Mouse (Mus musculus) forebrain, embryonic 12.5 days (tissue): ENCODE measurements around the gene Fbxl3. TPM values are rescaled to one million over a fixed set of nuclear protein-coding genes. Genes with fewer than 3 reads are reported as not detected.
A peak's percentile ranks its signal among the peaks of the same experiment; 100 is the strongest.

Experiments used
- ATAC-seq: fragments of 200-750 bp; cut with Nextera tagmentation; 2 replicates; pipeline ENCODE4 v1.8.0; 2017; ENCODE audit warnings: moderate TSS enrichment; ENCODE audit not compliant: low FRiP score
- H3K27ac ChIP-seq: fragments of 300-500 bp; sonication (generic); 2 replicates; pipeline ENCODE4 v1.5.1; 2016; ENCODE audit warnings: mild to moderate bottlenecking
- H3K27me3 ChIP-seq: fragments of 300-500 bp; sonication (generic); 2 replicates; pipeline ENCODE4 v1.6.1; 2016; ENCODE audit warnings: mild to moderate bottlenecking
- H3K36me3 ChIP-seq: fragments of 300-500 bp; sonication (generic); replicated peaks from 2 replicates; pipeline ENCODE4 v1.6.1; 2016; ENCODE audit warnings: mild to moderate bottlenecking
- H3K4me1 ChIP-seq: fragments of 300-500 bp; sonication (generic); 2 replicates; pipeline ENCODE4 v1.6.1; 2016
- H3K4me2 ChIP-seq: fragments of 300-500 bp; sonication (generic); 2 replicates; pipeline ENCODE4 v1.6.1; 2016; ENCODE audit warnings: mild to moderate bottlenecking, moderate library complexity
- H3K4me3 ChIP-seq: fragments of 300-500 bp; sonication (generic); replicated peaks from 2 replicates; pipeline ENCODE4 v1.5.1; 2016; ENCODE audit warnings: mild to moderate bottlenecking
- H3K9ac ChIP-seq: fragments of 300-500 bp; sonication (generic); 2 replicates; pipeline ENCODE4 v1.6.1; 2016; ENCODE audit warnings: mild to moderate bottlenecking
- H3K9me3 ChIP-seq: fragments of 300-500 bp; sonication (generic); 2 replicates; pipeline ENCODE4 v1.6.1; 2016
- WGBS: fragments of 180-500 bp; shearing (Covaris S2); methylation state at CpG from one replicate; pipeline ENCODE4 v1.1.7; 2016; 5-methylcytosine and 5-hydroxymethylcytosine counted together
- polyA plus RNA-seq: library from polyadenylated mRNA; unstranded; fragments of >200 nt; fragmentation: Nextera tagmentation; extraction: Ambion mirVana; gene quantifications from 2 replicates; pipeline ENCODE4 v1.2.1, GENCODE M21; 2016

Gene Fbxl3
- polyA plus RNA-seq, 1 experiment from 2014 or later = 27.4 TPM

DNA sequence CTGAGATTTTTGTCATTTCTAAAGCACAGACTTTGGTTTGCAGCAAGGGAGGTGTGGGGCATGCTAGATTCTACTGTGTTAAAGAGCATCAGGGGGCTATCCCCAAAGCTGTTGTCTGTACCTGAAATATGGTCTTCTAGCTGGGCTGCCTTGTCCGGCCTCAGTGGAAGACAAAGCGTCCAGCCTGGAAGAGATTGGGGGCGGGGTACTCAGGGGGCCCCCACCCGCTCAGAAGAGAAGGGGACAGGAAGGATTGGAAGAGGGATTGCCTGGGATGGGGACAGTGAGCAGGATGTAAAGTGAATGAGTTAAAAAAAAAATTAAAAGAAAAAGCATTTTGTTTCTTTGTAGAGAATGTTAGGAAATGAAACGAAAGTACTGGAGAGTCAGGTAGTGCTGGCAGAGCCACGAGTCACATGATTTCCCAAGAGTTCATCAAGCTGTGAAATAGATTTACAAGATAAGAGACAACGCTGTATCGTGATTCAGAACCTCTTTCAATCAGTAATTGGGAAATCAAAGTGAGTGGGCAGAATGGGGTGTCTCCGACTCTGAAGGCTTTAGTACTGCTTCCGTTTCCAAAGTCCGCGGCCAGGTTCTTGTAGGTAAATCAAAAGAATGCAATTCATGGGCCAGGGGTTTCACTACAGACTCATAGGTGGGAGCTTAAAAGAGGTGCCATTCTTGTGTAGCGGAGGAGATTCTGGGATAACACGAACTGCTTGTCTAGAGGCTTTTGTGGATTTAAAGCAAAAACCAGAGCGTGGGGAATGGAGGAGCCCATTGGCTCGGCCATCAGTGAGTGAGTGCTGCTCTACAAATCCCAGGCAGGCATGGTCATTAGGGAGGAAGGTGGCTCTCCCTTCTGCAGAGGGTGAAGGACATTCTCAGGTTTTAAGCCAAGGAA, 21.1 kb downstream of the Fbxl3 start:
- no peak for ATAC-seq
- Histone ChIP-seq H3K9me3 (no peaks in the 10 kb centered on the region), H3K4me1 (no peaks in the 10 kb centered on the region), H3K27me3 (no peaks in the 10 kb centered on the region), H3K36me3 (peaks cover 34% of the 10 kb centered on the region), H3K27ac (no peak overlapping the region), H3K9ac (no peak overlapping the region), H3K4me2 (no peak overlapping the region), H3K4me3 (no peak overlapping the region)
- 85% methylated on average over 16 of the region's 16 CpGs for WGBS

- Histone ChIP-seq H3K9ac (no peak overlapping the region), H3K4me3 (no peak overlapping the region), H3K4me1 (no peaks in the 10 kb centered on the region), H3K4me2 (no peak overlapping the region), H3K9me3 (no peaks in the 10 kb centered on the region), H3K27me3 (no peaks in the 10 kb centered on the region), H3K27ac (no peak overlapping the region), H3K36me3 (peaks cover 35% of the 10 kb centered on the region)
- 95% methylated on average over 9 of the region's 9 CpGs for WGBS
- ATAC-seq = no peak
These were observed 21.9 kb downstream of the Fbxl3 start for GRCm38 (mm10) chr14:103077272-103078005.

DNA sequence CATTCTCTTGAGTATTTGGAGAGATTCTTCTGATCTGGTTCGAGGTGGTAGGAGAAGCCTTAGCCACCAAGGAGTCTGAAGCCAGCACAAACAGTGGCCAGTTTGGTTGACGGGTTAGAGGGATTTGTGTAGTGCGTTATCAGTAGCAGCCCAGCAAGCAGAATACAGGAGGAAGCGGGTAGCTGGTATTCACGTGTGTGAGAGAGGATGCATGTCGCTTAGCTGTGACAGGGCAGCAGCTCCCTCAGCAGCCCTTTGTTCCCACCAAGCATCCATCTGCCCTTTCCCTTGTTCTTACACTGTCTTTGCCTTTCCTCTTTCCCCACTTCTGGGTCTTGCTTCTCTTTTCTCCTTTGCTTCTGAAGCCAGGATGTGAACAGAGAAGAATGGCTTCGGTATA, 24.2 kb downstream of the Fbxl3 start:
- Histone ChIP-seq H3K27ac (no peak overlapping the region), H3K9me3 (no peaks in the 10 kb centered on the region), H3K9ac (no peak overlapping the region), H3K36me3 (peaks cover 39% of the 10 kb centered on the region), H3K4me2 (no peak overlapping the region), H3K4me1 (peaks cover 6% of the 10 kb centered on the region), H3K27me3 (no peaks in the 10 kb centered on the region), H3K4me3 (no peak overlapping the region)
- 80% methylated on average over 7 of the region's 7 CpGs for WGBS
- no peak for ATAC-seq

GRCm38 (mm10) chr14:103073825-103074224, 25.5 kb downstream of the Fbxl3 start:
- no peaks in the 10 kb centered on the region for H3K27me3 ChIP-seq
- H3K4me3 ChIP-seq = no peak overlapping the region
- no peak for ATAC-seq
- H3K4me2 ChIP-seq = no peak overlapping the region
- H3K36me3 ChIP-seq = peaks cover 39% of the 10 kb centered on the region
- H3K9ac ChIP-seq = no peak overlapping the region
- peaks cover 11% of the 10 kb centered on the region for H3K4me1 ChIP-seq
- H3K9me3 ChIP-seq = no peaks in the 10 kb centered on the region
- H3K27ac ChIP-seq = no peak overlapping the region
- WGBS = 85% methylated on average over 8 of the region's 8 CpGs

- Histone ChIP-seq H3K4me2 (no peak overlapping the region), H3K4me3 (no peak overlapping the region), H3K9ac (no peak overlapping the region), H3K27ac (no peak overlapping the region), H3K9me3 (no peaks in the 10 kb centered on the region), H3K4me1 (peaks cover 11% of the 10 kb centered on the region), H3K36me3 (peaks cover 31% of the 10 kb centered on the region), H3K27me3 (no peaks in the 10 kb centered on the region)
- ATAC-seq = no peak
- 91% methylated on average over 4 of the region's 4 CpGs for WGBS
These were observed 26.6 kb downstream of the Fbxl3 start for GRCm38 (mm10) chr14:103072731-103073130.

DNA sequence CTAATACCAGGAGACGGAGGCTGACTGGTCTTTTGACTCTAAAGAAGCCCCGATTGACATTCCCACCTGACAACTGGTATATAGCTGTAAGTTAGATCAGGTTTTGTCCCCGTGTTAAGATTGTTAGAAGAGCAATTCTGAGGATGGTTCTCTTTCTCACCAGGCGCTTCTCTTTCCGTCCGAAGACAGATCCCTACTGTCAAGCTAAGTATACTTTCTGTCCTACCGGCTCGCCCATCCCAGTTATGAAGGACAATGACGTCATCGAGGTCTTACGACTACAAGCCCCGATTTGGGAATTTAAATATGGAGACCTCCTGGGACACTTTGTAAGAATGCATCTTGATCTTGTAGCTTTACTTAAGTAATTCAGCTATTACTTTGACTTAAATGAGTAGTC, 27.9 kb downstream of the Fbxl3 start:
- WGBS = 93% methylated on average over 12 of the region's 12 CpGs

GRCm38 (mm10) chr14:103070790-103071189, 28.6 kb downstream of the Fbxl3 start:
- Histone ChIP-seq H3K9ac (peak overlapping the region; percentile 61), H3K4me3 (peak overlapping the region; percentile 59), H3K27me3 (no peaks in the 10 kb centered on the region), H3K36me3 (peaks cover 18% of the 10 kb centered on the region), H3K4me2 (peak overlapping the region; percentile 81), H3K27ac (peak overlapping the region; percentile 80; the same call in 1 of the 2 replicates), H3K9me3 (no peaks in the 10 kb centered on the region), H3K4me1 (peaks cover 11% of the 10 kb centered on the region)
- WGBS = 5% methylated on average over 10 of the region's 10 CpGs
- no peak for ATAC-seq

More for the DNA sequence above, 27.9 kb downstream of the Fbxl3 start:
- Histone ChIP-seq H3K36me3 (peaks cover 22% of the 10 kb centered on the region), H3K9ac (no peak overlapping the region), H3K27ac (no peak overlapping the region), H3K4me2 (no peak overlapping the region), H3K9me3 (no peaks in the 10 kb centered on the region), H3K27me3 (no peaks in the 10 kb centered on the region), H3K4me3 (no peak overlapping the region), H3K4me1 (peaks cover 11% of the 10 kb centered on the region)
- no peak for ATAC-seq

GRCm38 (mm10) chr14:103069864-103070611, 29.3 kb downstream of the Fbxl3 start, which contains the start of gene Cln5:
TSS of gene Cln5 (plus strand) at chr14:103070216.
- peaks cover 14% of the 10 kb centered on the region for H3K4me1 ChIP-seq
- under 1% methylated on average over 65 of the region's 65 CpGs for WGBS
- peak within 1 kb of the TSS; percentile 81 for H3K4me2 ChIP-seq
- H3K9me3 ChIP-seq = no peaks in the 10 kb centered on the region
- peak within 1 kb of the TSS; percentile 59 for H3K4me3 ChIP-seq
- peaks cover 16% of the 10 kb centered on the region for H3K36me3 ChIP-seq
- peak within 1 kb of the TSS; percentile 61 for H3K9ac ChIP-seq
- peak; percentile 96 for ATAC-seq
- no peaks in the 10 kb centered on the region for H3K27me3 ChIP-seq
- H3K27ac ChIP-seq = peak within 1 kb of the TSS; percentile 80

GRCm38 (mm10) chr14:103069465-103069863, 29.9 kb downstream of the Fbxl3 start:
- Histone ChIP-seq H3K4me1 (peaks cover 14% of the 10 kb centered on the region), H3K4me3 (peak overlapping the region; percentile 59), H3K27me3 (no peaks in the 10 kb centered on the region), H3K36me3 (peaks cover 12% of the 10 kb centered on the region), H3K4me2 (peak overlapping the region; percentile 81), H3K9ac (peak overlapping the region; percentile 61), H3K9me3 (no peaks in the 10 kb centered on the region), H3K27ac (peak overlapping the region; percentile 80; the same call in 1 of the 2 replicates)
- 9% methylated on average over 12 of the region's 12 CpGs for WGBS
- peak; percentile 31; the same call in 1 of the 2 replicates for ATAC-seq

GRCm38 (mm10) chr14:103065294-103066167, 33.8 kb downstream of the Fbxl3 start:
- ATAC-seq = no peak
- Histone ChIP-seq H3K4me1 (peaks cover 8% of the 10 kb centered on the region), H3K27ac (no peak overlapping the region), H3K27me3 (no peaks in the 10 kb centered on the region), H3K9me3 (no peaks in the 10 kb centered on the region), H3K36me3 (no peaks in the 10 kb centered on the region), H3K4me2 (peak overlapping the region; percentile 15; the same call in 1 of the 2 replicates), H3K9ac (no peak overlapping the region), H3K4me3 (no peak overlapping the region)
- 10% methylated on average over 10 of the region's 10 CpGs for WGBS

- Histone ChIP-seq H3K9me3 (no peaks in the 10 kb centered on the region), H3K4me3 (no peak overlapping the region), H3K4me1 (no peaks in the 10 kb centered on the region), H3K9ac (no peak overlapping the region), H3K27me3 (no peaks in the 10 kb centered on the region), H3K36me3 (no peaks in the 10 kb centered on the region), H3K27ac (no peak overlapping the region), H3K4me2 (no peak overlapping the region)
- WGBS = 87% methylated on average over 10 of the region's 10 CpGs
- ATAC-seq = no peak
These were observed 39.9 kb downstream of the Fbxl3 start for GRCm38 (mm10) chr14:103059495-103059894.
